Mouse (Mus musculus) ovary, adult 18-20 months (tissue): Measurements from ENCODE around the gene Coro1b.

Experiments used
- DNase-seq: peaks from one replicate; pipeline ENCODE4 v3.0.0; 2022; ENCODE audit warnings: low spot score, mixed read lengths

Gene Coro1b

DNA sequence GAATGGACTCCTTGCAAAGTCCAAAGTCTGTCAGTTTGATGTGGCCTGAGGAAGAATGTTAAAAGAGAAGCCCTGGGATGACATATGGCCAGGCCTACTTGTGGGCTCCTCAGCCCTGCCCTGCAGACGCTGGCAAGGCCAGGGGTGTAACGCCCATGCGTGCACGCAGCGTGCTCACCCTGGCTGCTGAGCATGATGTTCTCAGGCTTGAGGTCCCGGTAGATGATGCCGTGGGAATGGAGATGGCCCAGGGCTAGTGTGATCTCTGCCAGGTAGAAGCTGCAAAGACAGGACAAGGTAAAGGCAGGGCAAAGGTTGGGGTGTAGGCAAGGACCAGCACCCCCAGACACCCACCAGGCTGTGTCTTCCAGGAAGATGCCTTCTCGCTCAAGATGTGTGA lies 10.6 kb downstream of the Coro1b start:
- DNase-seq: no peak

GRCm38 (mm10) chr19:4162646-4163542 lies 14.5 kb downstream of the Coro1b start, which contains the start of gene Rps6kb2:
Rps6kb2 (minus strand) TSS chr19:4163354.
- DNase-seq: peak; percentile 93

- DNase-seq: no peak
Measured at GRCm38 (mm10) chr19:4163543-4163887, 15.1 kb downstream of the Coro1b start.

- DNase-seq: no peak
Measured at GRCm38 (mm10) chr19:4164100-4164499, 15.7 kb downstream of the Coro1b start.

- DNase-seq: no peak
Measured at GRCm38 (mm10) chr19:4164721-4165120, 16.3 kb downstream of the Coro1b start.

- no peak for DNase-seq
Measured at GRCm38 (mm10) chr19:4166678-4167476, 18.5 kb downstream of the Coro1b start.

- peak; percentile 99 for DNase-seq
Measured at GRCm38 (mm10) chr19:4169378-4169784, 21.0 kb downstream of the Coro1b start.

- no peak for DNase-seq
Measured at GRCm38 (mm10) chr19:4169810-4170209, 21.4 kb downstream of the Coro1b start.

GRCm38 (mm10) chr19:4170723-4171392 lies 22.4 kb downstream of the Coro1b start:
- DNase-seq: no peak

DNA sequence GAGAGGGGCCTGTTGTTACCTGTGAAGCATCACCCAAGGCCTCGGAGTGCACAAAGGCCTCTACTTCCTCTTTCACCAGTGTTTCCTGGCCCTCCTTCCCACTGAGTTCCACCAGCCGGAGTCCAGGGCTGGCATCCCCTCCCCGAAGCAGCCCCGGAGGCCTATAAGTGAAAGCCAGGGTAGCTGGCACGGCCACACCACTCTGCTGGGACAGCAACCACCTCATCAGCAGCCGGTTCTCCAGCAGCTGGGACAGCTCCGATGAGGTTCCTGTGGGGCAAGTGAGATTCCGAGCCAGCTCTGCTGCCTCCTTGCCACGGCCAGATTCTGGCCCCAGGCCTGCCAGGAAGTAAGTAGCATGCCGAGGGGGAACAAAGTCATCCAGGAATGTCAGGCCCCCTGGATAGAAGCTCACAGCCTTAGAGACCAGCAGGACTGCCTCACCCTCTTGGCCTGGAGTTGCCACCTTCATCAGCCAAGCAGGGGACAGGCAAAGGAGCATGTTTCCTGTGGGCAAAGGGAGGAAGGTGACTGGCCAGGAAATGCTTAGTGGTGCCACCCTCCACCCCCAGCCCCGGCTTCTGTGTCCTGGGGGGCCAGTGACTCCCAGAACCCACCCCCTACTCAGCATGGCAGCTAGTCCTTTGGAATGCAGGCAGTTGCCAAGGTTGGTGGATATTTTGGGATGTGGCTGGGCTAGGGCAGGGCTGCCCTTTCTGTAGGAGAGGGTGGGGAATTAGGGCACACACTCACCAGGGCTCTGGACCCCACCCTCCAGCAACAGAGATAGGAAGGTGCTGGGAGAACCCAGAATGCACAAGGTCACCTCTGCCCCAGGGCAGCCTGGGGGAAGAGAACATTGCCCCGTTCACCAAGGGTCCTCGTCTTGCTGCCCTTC lies 23.2 kb downstream of the Coro1b start:
- DNase-seq: no peak

DNA sequence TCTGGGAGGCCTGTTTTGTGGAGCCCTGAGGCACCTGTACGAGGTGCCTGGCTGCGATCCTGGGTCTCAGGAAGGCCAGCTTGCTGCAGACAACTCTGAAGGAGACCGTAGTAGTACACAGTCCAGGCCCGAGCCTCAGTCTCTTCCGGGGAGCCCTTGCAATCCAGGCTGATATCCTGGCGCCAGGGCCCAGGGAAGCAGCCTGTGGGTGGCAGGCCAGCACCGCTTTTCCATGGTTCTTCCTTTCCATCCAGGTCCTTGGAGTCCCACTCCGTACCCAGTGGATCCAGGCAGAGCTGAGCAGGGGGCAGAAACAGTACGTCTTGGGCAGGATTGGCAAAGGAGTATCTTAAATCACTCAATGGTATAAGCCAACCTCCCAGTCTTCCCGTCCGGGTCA lies 24.5 kb downstream of the Coro1b start:
- no peak for DNase-seq

GRCm38 (mm10) chr19:4175368-4175947 lies 27.0 kb downstream of the Coro1b start, which contains the start of gene Carns1:
Carns1 (minus strand) TSS chr19:4175479.
- DNase-seq: no peak

GRCm38 (mm10) chr19:4180411-4180810 lies 32.0 kb downstream of the Coro1b start:
- DNase-seq: no peak

- DNase-seq: peak; percentile 63
Measured at GRCm38 (mm10) chr19:4181892-4182291, 33.5 kb downstream of the Coro1b start.

GRCm38 (mm10) chr19:4183689-4184088 lies 35.3 kb downstream of the Coro1b start:
- DNase-seq: no peak

- DNase-seq: no peak
Measured at GRCm38 (mm10) chr19:4184976-4185975, 36.9 kb downstream of the Coro1b start.

GRCm38 (mm10) chr19:4187303-4187702 lies 38.9 kb downstream of the Coro1b start:
- DNase-seq: no peak

- no peak for DNase-seq
Measured at GRCm38 (mm10) chr19:4189051-4189620, 40.7 kb downstream of the Coro1b start.

- DNase-seq: no peak
Measured at GRCm38 (mm10) chr19:4190831-4191334, 42.5 kb downstream of the Coro1b start, which contains the start of gene Tbc1d10c. Tbc1d10c (minus strand) TSS chr19:4191284.
